Mouse (Mus musculus) spleen, postnatal 4 days (tissue): ENCODE data around the gene Usp29.

Experiments used
- DNase-seq, 2 experiments: peaks; one replicate each; pipeline ENCODE4 v3.0.0; 2022; ENCODE audit warnings: low spot score in 2 of 2

Gene Usp29

DNA sequence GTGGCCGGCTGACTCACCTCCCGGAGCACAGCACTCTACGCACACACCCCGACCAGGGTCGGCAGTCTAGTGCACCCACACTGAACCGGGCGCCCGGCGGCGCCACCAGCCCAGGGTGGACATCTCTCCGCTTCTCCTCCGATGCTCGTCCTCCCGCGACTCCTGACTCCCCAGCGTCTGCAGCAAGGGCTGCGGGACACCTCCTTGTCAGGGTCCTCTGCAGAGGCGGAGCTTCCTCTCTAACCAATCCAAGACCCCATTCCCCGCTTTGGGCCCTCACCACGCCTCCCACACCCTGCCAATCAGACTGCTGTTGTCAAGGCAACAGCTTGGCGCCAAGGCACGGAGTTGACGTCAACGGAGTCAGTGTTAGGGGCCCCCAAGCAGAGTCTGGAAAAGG lies at the start of gene Usp29, which contains the start of gene Peg3:
Usp29 (plus strand) TSS at position 338 of the 400 bp plus-strand sequence.
Peg3 (minus strand) TSS at position 191 of the 400 bp plus-strand sequence.
- peak in 1 of 2 experiments; percentile 23 for DNase-seq

GRCm38 (mm10) chr7:6685511-6685910 lies 44.9 kb upstream of the Usp29 start:
- DNase-seq: no peak

- no peak for DNase-seq
Measured at GRCm38 (mm10) chr7:6696241-6697045, 33.9 kb upstream of the Usp29 start, which contains the start of gene Zim1. TSS of gene Zim1 (minus strand) at chr7:6696450.

- DNase-seq: no peak
Measured at GRCm38 (mm10) chr7:6699230-6699629, 31.1 kb upstream of the Usp29 start.

GRCm38 (mm10) chr7:6707416-6708015 lies 22.9 kb upstream of the Usp29 start:
- no peak for DNase-seq

GRCm38 (mm10) chr7:6708451-6709180 lies 21.8 kb upstream of the Usp29 start:
- no peak for DNase-seq

GRCm38 (mm10) chr7:6709396-6709795 lies 21.0 kb upstream of the Usp29 start:
- DNase-seq: no peak

DNA sequence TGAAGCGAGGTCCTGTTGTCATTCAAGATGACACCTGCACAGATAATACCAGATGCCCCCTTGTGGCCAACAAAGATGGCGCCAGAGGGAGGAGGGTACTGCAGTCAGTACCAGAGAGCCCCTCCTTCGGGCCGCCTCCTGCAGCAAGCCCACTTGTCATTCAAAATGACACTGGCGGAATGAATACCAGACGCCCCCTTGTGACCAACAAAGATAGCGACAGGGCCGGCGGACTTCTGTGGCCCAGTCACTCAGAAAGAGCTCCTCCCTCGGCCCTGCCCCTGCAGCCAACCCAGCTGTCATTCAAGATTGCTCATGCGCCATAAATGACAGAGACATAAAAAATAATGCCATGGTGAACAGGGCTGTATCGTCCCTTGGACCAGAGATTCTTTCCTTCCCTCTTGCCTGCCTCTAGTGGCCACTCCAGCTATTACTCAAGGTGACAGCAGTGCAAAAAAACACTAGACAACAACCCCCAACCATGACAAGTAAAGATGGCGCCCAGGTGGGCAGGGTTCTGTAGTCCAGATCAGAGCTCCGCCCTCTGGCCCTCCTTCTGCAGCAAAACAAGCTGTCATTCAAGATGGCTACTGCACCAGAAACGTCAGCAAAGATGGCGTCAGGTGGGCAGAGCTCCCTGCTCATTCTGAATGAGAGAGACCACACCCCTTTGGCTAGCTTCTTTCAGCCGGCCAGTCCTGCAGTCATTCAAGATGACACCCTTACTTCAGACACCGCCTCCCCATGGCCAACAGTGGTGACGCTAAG lies 2.8 kb upstream of the Usp29 start:
- no peak for DNase-seq

DNA sequence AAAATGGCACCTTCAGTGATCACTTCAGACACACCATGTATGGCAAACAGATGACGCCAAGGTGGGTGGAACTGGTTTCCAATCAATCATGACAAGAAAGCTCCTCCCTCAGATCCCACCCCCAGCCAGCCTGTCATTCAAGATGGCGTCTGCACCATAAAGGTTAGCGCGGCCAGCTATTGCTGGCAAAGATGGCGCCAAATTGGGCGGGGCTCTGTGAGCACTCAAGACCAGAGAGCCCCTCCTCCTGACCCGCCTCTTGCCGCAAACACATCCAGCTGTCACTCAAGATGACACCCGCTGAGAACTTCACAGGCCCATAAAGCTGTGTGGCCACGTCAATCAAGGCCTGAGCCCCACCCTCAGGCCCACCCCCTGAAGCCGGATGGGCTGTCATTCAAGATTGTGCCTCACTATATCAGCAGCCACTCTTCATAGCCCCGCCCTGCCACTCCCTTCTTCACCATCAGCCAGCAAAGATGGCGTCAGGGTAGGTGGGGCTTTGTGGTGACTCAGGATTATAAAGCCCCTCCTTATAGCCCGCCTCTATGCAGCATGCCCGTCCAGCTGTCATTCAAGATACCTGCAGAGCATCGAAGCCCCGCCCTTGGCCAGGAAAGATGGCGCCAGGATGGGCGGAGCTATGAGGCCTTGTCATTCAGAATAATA lies 2.0 kb upstream of the Usp29 start:
- DNase-seq: peak; percentile 40 to 64

GRCm38 (mm10) chr7:6729061-6729817 lies 1.1 kb upstream of the Usp29 start:
- peak; percentile 78 to 82 for DNase-seq

- DNase-seq: no peak
Measured at GRCm38 (mm10) chr7:6730801-6731200, 423 bp downstream of the Usp29 start.

- DNase-seq: no peak
Measured at GRCm38 (mm10) chr7:6731373-6731772, 995 bp downstream of the Usp29 start.

DNA sequence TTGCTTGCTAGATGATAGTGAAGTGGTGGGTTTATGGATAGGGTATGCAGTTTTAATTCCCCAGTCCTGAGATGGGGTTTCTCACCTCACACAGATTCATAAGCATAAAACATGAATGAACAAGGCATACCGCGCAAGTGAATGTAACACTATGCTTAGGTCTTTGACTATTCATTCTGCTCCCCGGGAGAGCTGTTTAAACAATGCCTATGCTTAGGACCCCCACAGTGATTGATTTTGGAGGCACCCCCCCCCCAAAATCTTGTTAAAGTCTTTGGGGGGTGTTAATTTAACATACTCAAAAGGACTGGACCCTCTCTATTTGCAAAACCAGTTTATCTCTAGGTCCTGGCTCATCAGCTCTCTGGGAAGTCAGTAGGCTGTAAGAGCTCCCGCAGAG lies 1.6 kb downstream of the Usp29 start:
- no peak for DNase-seq

DNA sequence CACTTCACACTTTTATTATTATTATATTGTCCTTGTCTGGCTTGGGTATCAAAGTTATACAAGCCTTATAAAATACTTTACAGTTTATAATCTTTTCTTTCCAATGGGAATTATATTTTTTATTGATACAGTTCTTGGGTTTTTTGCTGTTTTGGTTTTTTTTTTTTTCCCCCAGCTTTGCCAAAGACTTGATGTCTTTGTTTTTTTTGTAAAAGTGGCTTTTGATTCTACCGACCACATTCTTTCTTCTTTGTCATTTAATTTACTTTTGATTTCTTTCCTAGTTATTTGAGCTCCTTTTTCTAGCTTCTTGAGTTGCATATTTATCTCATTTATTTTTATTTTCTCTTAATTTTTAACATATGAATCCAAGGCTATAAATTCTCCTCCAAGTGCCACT lies 5.7 kb downstream of the Usp29 start:
- no peak for DNase-seq

DNA sequence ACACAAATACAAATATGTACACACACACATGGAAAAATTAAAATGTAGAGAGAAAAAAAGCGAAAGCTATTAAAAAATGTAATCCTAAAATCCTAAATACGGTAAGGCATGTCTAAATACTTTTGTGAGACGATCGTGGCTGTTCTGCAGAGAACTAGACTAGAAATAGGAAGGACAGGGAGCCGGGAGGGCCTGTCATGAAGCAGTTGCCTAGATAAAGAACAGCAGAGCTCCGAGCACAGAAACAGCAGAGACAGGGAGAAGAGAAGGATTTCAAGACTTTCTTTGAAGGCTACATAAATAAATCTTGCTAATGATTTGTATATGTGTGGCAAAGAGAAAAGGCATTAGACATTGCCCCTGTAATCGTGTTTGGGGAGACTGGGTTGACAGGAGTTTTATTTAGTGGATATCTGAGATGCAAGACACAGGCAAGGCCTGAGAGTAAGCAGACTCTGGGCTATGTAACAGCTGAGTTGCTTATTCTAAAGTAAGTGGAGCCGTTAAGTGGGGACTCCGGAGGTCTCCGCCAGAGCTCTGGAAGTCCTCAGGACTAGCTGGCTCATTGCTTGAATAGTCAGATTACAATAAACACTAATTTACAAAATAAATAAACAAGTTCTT lies 14.0 kb downstream of the Usp29 start:
- no peak for DNase-seq

DNA sequence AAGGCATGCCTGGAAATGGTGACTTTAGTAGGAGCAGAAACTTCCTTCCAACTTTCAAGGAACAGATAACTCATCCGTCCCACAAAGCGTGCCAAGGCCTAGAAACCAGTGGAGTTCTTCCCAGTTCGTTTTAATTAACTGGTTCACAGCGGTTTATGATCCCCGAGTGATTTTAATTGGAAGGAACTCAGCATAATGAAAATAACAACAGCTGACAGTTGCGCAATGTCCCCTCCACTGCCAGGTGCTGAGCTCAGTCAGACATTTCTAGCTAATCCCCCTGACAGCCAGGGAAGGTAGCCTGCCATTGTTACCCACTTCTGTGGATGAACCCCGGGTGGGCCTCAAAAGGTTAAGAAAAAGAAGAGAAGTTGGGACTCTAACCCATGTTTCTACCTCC lies 18.8 kb downstream of the Usp29 start:
- no peak for DNase-seq

- DNase-seq: no peak
Measured at GRCm38 (mm10) chr7:6753440-6753839, 23.1 kb downstream of the Usp29 start.

GRCm38 (mm10) chr7:6756777-6757291 lies 26.5 kb downstream of the Usp29 start:
- no peak for DNase-seq

GRCm38 (mm10) chr7:6759698-6760097 lies 29.3 kb downstream of the Usp29 start:
- no peak for DNase-seq

DNA sequence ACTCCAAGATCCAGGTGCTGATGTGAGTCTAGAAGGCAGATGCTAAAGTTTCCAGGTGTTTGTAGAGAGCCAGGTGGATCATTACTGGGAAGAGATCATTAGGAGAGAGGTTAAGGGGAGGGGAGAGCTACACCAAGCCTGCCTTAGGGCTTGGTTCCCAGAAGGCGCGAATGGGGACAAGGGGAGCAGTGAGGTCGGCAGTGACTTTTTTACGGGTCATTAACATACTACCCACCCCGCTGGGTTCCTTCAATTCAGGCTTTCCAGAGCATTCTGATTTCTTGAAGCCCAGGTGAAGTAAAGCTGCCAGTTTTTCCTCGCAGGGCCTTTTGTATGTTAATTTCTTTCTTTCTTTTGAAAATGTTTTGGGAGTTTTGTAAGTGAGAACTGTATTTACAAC lies 29.8 kb downstream of the Usp29 start:
- no peak for DNase-seq
